Mouse (Mus musculus) kidney, embryonic 15.5 days (tissue): ENCODE measurements around the gene Fnbp1l. TPM values are rescaled to one million over a fixed set of nuclear protein-coding genes. Genes with fewer than 3 reads are reported as not detected.

Experiments used
- ATAC-seq: fragments of 200-750 bp; cut with Nextera tagmentation; replicated peaks from 2 replicates; pipeline ENCODE4 v1.8.0; 2017; ENCODE audit warnings: moderate TSS enrichment; ENCODE audit not compliant: low FRiP score
- H3K27ac ChIP-seq: fragments of 300-500 bp; sonication (generic); 2 replicates; pipeline ENCODE4 v1.5.1; 2015; ENCODE audit warnings: mild to moderate bottlenecking, inconsistent platforms
- H3K27me3 ChIP-seq: fragments of 300-500 bp; sonication (generic); 2 replicates; pipeline ENCODE4 v1.6.1; 2015; ENCODE audit warnings: inconsistent platforms
- H3K36me3 ChIP-seq: fragments of 300-500 bp; sonication (generic); 2 replicates; pipeline ENCODE4 v1.6.1; 2015; ENCODE audit warnings: inconsistent platforms
- H3K4me1 ChIP-seq: fragments of 300-500 bp; sonication (generic); 2 replicates; pipeline ENCODE4 v1.6.1; 2015; ENCODE audit warnings: inconsistent platforms
- H3K4me2 ChIP-seq: fragments of 300-500 bp; sonication (generic); 2 replicates; pipeline ENCODE4 v1.6.1; 2015; ENCODE audit warnings: moderate library complexity, mild to moderate bottlenecking, inconsistent platforms
- H3K4me3 ChIP-seq: fragments of 300-500 bp; sonication (generic); replicated peaks from 2 replicates; pipeline ENCODE4 v1.5.1; 2015; ENCODE audit warnings: mild to moderate bottlenecking, inconsistent platforms
- H3K9ac ChIP-seq: fragments of 300-500 bp; sonication (generic); 2 replicates; pipeline ENCODE4 v1.6.1; 2015; ENCODE audit warnings: mild to moderate bottlenecking, inconsistent platforms
- H3K9me3 ChIP-seq: fragments of 300-500 bp; sonication (generic); replicated peaks from 2 replicates; pipeline ENCODE4 v1.6.1; 2016; ENCODE audit warnings: inconsistent platforms
- WGBS: fragments of 180-500 bp; shearing (Covaris S2); methylation state at CpG from one replicate; pipeline ENCODE4 v1.1.7; 2015; ENCODE audit warnings: mixed read lengths; 5-methylcytosine and 5-hydroxymethylcytosine counted together
- polyA plus RNA-seq: library from polyadenylated mRNA; unstranded; fragments of >200 nt; fragmentation: Nextera tagmentation; extraction: Ambion mirVana; gene quantifications from 2 replicates; pipeline ENCODE4 v1.2.1, GENCODE M21; 2015

Gene Fnbp1l
- polyA plus RNA-seq, 1 experiment from 2014 or later: 46.7 TPM

GRCm38 (mm10) chr3:122628546-122628945 lies 9.0 kb upstream of the Fnbp1l start:
- Histone ChIP-seq H3K36me3 (no peaks in the 10 kb centered on the region), H3K4me1 (peaks cover 15% of the 10 kb centered on the region), H3K27ac (no peak overlapping the region), H3K4me3 (no peak overlapping the region), H3K27me3 (no peaks in the 10 kb centered on the region), H3K9ac (no peak overlapping the region), H3K4me2 (no peak overlapping the region), H3K9me3 (no peaks in the 10 kb centered on the region)
- WGBS: 90% methylated on average over 10 of the region's 10 CpGs
- 0 out of 2 replicates have a peak, but pooled peaks have one; percentile 16 for ATAC-seq

GRCm38 (mm10) chr3:122627846-122628245 lies 8.3 kb upstream of the Fnbp1l start:
- peaks cover 15% of the 10 kb centered on the region for H3K4me1 ChIP-seq
- no peak overlapping the region for H3K9ac ChIP-seq
- H3K27ac ChIP-seq: no peak overlapping the region
- H3K27me3 ChIP-seq: no peaks in the 10 kb centered on the region
- H3K4me3 ChIP-seq: no peak overlapping the region
- H3K36me3 ChIP-seq: no peaks in the 10 kb centered on the region
- WGBS: 76% methylated on average over 6 of the region's 6 CpGs
- ATAC-seq: no peak
- H3K9me3 ChIP-seq: no peaks in the 10 kb centered on the region
- H3K4me2 ChIP-seq: no peak overlapping the region

GRCm38 (mm10) chr3:122624591-122624990 lies 5.1 kb upstream of the Fnbp1l start:
- 0 out of 2 replicates have a peak overlapping the region, but pooled peaks have one; percentile 9 for H3K27ac ChIP-seq
- 49% methylated on average over 6 of the region's 6 CpGs for WGBS

GRCm38 (mm10) chr3:122620285-122620931 lies 893 bp upstream of the Fnbp1l start:
- Histone ChIP-seq H3K27me3 (no peaks in the 10 kb centered on the region), H3K4me3 (peak overlapping the region; percentile 97), H3K27ac (peak overlapping the region; percentile 98), H3K4me2 (peak overlapping the region; percentile 88), H3K36me3 (no peaks in the 10 kb centered on the region), H3K9me3 (no peaks in the 10 kb centered on the region), H3K9ac (peak overlapping the region; percentile 97), H3K4me1 (peaks cover 38% of the 10 kb centered on the region)
- peak; percentile 27; the same call in 1 of the 2 replicates for ATAC-seq
- under 1% methylated on average over 21 of the region's 21 CpGs for WGBS

More at GRCm38 (mm10) chr3:122624591-122624990, 5.1 kb upstream of the Fnbp1l start:
- Histone ChIP-seq H3K27me3 (no peaks in the 10 kb centered on the region), H3K4me3 (no peak overlapping the region), H3K9ac (no peak overlapping the region), H3K4me1 (peaks cover 19% of the 10 kb centered on the region), H3K4me2 (no peak overlapping the region), H3K36me3 (no peaks in the 10 kb centered on the region), H3K9me3 (no peaks in the 10 kb centered on the region)
- ATAC-seq: no peak

- H3K36me3 ChIP-seq: no peaks in the 10 kb centered on the region
- peak overlapping the region; percentile 98 for H3K27ac ChIP-seq
- ATAC-seq: peak; percentile 59
- peaks cover 39% of the 10 kb centered on the region for H3K4me1 ChIP-seq
- peak overlapping the region; percentile 97 for H3K9ac ChIP-seq
- H3K4me3 ChIP-seq: peak overlapping the region; percentile 97
- H3K27me3 ChIP-seq: no peaks in the 10 kb centered on the region
- WGBS: under 1% methylated on average over 20 of the region's 20 CpGs
- no peaks in the 10 kb centered on the region for H3K9me3 ChIP-seq
- H3K4me2 ChIP-seq: peak overlapping the region; percentile 88
Measured at GRCm38 (mm10) chr3:122619931-122620284, 393 bp upstream of the Fnbp1l start.

- Histone ChIP-seq H3K4me1 (peaks cover 39% of the 10 kb centered on the region), H3K27ac (peak overlapping the region; percentile 98), H3K36me3 (no peaks in the 10 kb centered on the region), H3K9me3 (no peaks in the 10 kb centered on the region), H3K27me3 (no peaks in the 10 kb centered on the region), H3K4me3 (peak overlapping the region; percentile 97), H3K4me2 (peak overlapping the region; percentile 88), H3K9ac (peak overlapping the region; percentile 97)
- 0 out of 2 replicates have a peak, but pooled peaks have one; percentile 5 for ATAC-seq
- under 1% methylated on average over 30 of the region's 30 CpGs for whole genome bisulfite sequencing
Measured at GRCm38 (mm10) chr3:122618402-122618801, 1.1 kb downstream of the Fnbp1l start.

- Histone ChIP-seq H3K4me3 (peak overlapping the region; percentile 97), H3K27me3 (no peaks in the 10 kb centered on the region), H3K27ac (peak overlapping the region; percentile 98; the same call in 1 of the 2 replicates), H3K9ac (peak overlapping the region; percentile 97), H3K4me2 (peak overlapping the region; percentile 88), H3K36me3 (no peaks in the 10 kb centered on the region), H3K9me3 (no peaks in the 10 kb centered on the region), H3K4me1 (peaks cover 40% of the 10 kb centered on the region)
- no peak for ATAC-seq
- WGBS: 42% methylated on average over 9 of the region's 9 CpGs
Measured at GRCm38 (mm10) chr3:122617613-122618340, 1.7 kb downstream of the Fnbp1l start.

GRCm38 (mm10) chr3:122612537-122612936 lies 7.0 kb downstream of the Fnbp1l start:
- ATAC-seq: no peak
- no peak overlapping the region for H3K9ac ChIP-seq
- H3K27ac ChIP-seq: no peak overlapping the region
- H3K4me3 ChIP-seq: no peak overlapping the region
- 74% methylated on average over 6 of the region's 6 CpGs for WGBS
- no peak overlapping the region for H3K4me2 ChIP-seq
- H3K9me3 ChIP-seq: no peaks in the 10 kb centered on the region
- H3K36me3 ChIP-seq: no peaks in the 10 kb centered on the region
- peaks cover 24% of the 10 kb centered on the region for H3K4me1 ChIP-seq
- H3K27me3 ChIP-seq: no peaks in the 10 kb centered on the region

- Histone ChIP-seq H3K27ac (no peak overlapping the region), H3K4me3 (no peak overlapping the region), H3K36me3 (no peaks in the 10 kb centered on the region), H3K27me3 (no peaks in the 10 kb centered on the region), H3K9ac (no peak overlapping the region), H3K9me3 (no peaks in the 10 kb centered on the region), H3K4me1 (peaks cover 18% of the 10 kb centered on the region), H3K4me2 (no peak overlapping the region)
- no peak for ATAC-seq
- 71% methylated on average over 5 of the region's 5 CpGs for WGBS
Measured at GRCm38 (mm10) chr3:122611761-122612160, 7.8 kb downstream of the Fnbp1l start.

GRCm38 (mm10) chr3:122606105-122606801 lies 13.3 kb downstream of the Fnbp1l start:
- 81% methylated on average over 10 of the region's 10 CpGs for WGBS
- Histone ChIP-seq H3K4me2 (no peak overlapping the region), H3K36me3 (no peaks in the 10 kb centered on the region), H3K9ac (no peak overlapping the region), H3K4me3 (no peak overlapping the region), H3K4me1 (peaks cover 6% of the 10 kb centered on the region), H3K9me3 (no peaks in the 10 kb centered on the region), H3K27me3 (no peaks in the 10 kb centered on the region), H3K27ac (no peak overlapping the region)
- ATAC-seq: no peak

GRCm38 (mm10) chr3:122603229-122603628 lies 16.3 kb downstream of the Fnbp1l start:
- no peaks in the 10 kb centered on the region for H3K9me3 ChIP-seq
- no peak overlapping the region for H3K27ac ChIP-seq
- no peaks in the 10 kb centered on the region for H3K36me3 ChIP-seq
- no peak overlapping the region for H3K4me2 ChIP-seq
- WGBS: 74% methylated on average over 4 of the region's 4 CpGs
- H3K27me3 ChIP-seq: no peaks in the 10 kb centered on the region
- no peak for ATAC-seq
- H3K9ac ChIP-seq: no peak overlapping the region
- no peak overlapping the region for H3K4me3 ChIP-seq
- peaks cover 6% of the 10 kb centered on the region for H3K4me1 ChIP-seq

GRCm38 (mm10) chr3:122602370-122602769 lies 17.1 kb downstream of the Fnbp1l start:
- Histone ChIP-seq H3K4me2 (no peak overlapping the region), H3K9ac (no peak overlapping the region), H3K36me3 (0 out of 2 replicates have a peak, but pooled peaks cover 2% of the 10 kb centered on the region), H3K27me3 (no peaks in the 10 kb centered on the region), H3K4me1 (peaks cover 6% of the 10 kb centered on the region), H3K27ac (no peak overlapping the region), H3K9me3 (no peaks in the 10 kb centered on the region), H3K4me3 (no peak overlapping the region)
- WGBS: 100% methylated on average over 1 of the region's 1 CpGs
- ATAC-seq: no peak
